Mouse (Mus musculus): Measurements from ENCODE around the gene Btf3. TPM values are rescaled to one million over a fixed set of nuclear protein-coding genes. Genes with fewer than 3 reads are reported as not detected.

The Btf3 gene
- polyA plus RNA-seq, 1 experiment from 2014 or later, result 615 TPM

- ATAC-seq (ENCODE audit: low FRiP score), result peak; percentile 11; the same call in 1 of the 2 replicates
- Histone ChIP-seq H3K9ac (peak overlapping the region; percentile 92), H3K4me2 (peak overlapping the region; percentile 97), H3K27ac (peak overlapping the region; percentile 96), H3K4me1 (replicated peaks) (peaks cover 23% of the 10 kb centered on the region), H3K4me3 (peak overlapping the region; percentile 88), H3K27me3 (no peaks in the 10 kb centered on the region), H3K36me3 (peaks cover 20% of the 10 kb centered on the region), H3K9me3 (no peaks in the 10 kb centered on the region)
- WGBS, result under 1% methylated on average over 16 of the region's 16 CpGs
Observed at GRCm38 (mm10) chr13:98263458-98263987, 53.3 kb downstream of the Btf3 start.

DNA sequence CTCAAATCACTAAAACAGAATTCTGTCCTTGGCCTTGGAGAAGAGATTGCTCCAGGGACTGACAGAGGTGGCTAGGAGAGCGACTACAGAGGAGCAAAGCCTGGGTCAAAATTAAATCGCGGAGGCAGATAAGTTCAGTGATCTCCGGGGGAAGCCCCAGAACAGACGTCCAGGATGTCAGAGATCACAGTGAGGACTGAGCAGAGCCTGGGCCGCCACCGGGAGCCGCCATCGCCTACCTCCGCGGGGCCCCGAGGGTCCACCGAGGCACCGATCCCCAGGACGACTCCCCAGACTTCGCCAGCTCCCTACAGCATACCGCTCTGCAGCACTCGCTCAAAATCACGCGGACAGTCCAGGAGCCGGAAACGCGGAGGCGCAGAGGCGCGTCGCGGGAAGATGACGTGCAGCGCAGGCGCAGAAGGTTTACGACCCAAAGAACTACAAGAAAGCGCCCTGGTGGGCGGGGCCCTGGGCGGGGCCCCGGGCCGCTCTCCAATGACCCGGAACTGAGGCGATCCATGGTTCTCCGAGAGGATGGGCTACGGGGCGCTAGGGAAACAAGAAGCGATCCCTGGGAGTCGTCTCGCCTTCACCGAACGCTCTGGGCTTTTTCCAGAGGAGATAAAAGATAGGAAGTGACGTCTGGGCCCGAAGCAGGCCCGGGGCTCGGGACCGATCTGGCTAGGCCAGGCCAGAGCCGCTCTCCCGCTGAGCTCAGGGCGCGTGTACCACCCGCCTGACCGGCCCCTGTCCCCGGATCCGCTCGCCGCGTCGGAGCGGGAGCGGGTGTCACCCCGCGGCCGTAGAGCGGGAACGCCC is 54.0 kb downstream of the Btf3 start, which contains the start of the genes Utp15 and Ankra2:
TSS of gene Utp15 (minus strand) at position 406 of the 822 bp plus-strand sequence.
TSS of gene Ankra2 (plus strand) at position 439 of the 822 bp plus-strand sequence.
- H3K36me3 ChIP-seq, result peaks cover 20% of the 10 kb centered on the region
- H3K9me3 ChIP-seq, result no peaks in the 10 kb centered on the region
- no peaks in the 10 kb centered on the region for H3K27me3 ChIP-seq
- peak within 1 kb of the TSS; percentile 92 for H3K9ac ChIP-seq
- peak; percentile 99 for ATAC-seq (ENCODE audit: low FRiP score)
- peak within 1 kb of the TSS; percentile 96 for H3K27ac ChIP-seq
- peak within 1 kb of the TSS; percentile 88 for H3K4me3 ChIP-seq
- under 1% methylated on average over 69 of the region's 71 CpGs for WGBS
- peaks cover 23% of the 10 kb centered on the region for H3K4me1 ChIP-seq (replicated peaks)
- peak within 1 kb of the TSS; percentile 97 for H3K4me2 ChIP-seq

Other genes starting within 250 kb of the Btf3 start
- 15.9 and 19.3 TPM in 2 replicates for gene Arhgef28, start 110.6 kb downstream of the Btf3 start, polyA plus RNA-seq (2015; fragmentation: Nextera tagmentation; extraction: Ambion mirVana)
- 27.3 and 28.2 TPM in 2 replicates for gene Utp15, start 54.0 kb downstream of the Btf3 start, polyA plus RNA-seq (2015; fragmentation: Nextera tagmentation; extraction: Ambion mirVana)
- 62.0 and 62.3 TPM in 2 replicates for gene Ankra2, start 53.9 kb downstream of the Btf3 start, polyA plus RNA-seq (2015; fragmentation: Nextera tagmentation; extraction: Ambion mirVana)
- gene Gm21976, start 37.1 kb downstream of the Btf3 start, polyA plus RNA-seq (2015; fragmentation: Nextera tagmentation; extraction: Ambion mirVana), result not detected in 2 replicates
- gene Foxd1, start 37.2 kb upstream of the Btf3 start, polyA plus RNA-seq (2015; fragmentation: Nextera tagmentation; extraction: Ambion mirVana), result 0.79 and 1.1 TPM in 2 replicates
- gene Gm10320, start 175.0 kb upstream of the Btf3 start, polyA plus RNA-seq (2015; fragmentation: Nextera tagmentation; extraction: Ambion mirVana), result 0.99 and 1.1 TPM in 2 replicates